Mouse (Mus musculus): Measurements from ENCODE around the gene Atad2b. TPM values are rescaled to one million over a fixed set of nuclear protein-coding genes. Genes with fewer than 3 reads are reported as not detected.

The Atad2b gene
- polyA plus RNA-seq, 1 experiment from 2014 or later, result 19.6 TPM

DNA sequence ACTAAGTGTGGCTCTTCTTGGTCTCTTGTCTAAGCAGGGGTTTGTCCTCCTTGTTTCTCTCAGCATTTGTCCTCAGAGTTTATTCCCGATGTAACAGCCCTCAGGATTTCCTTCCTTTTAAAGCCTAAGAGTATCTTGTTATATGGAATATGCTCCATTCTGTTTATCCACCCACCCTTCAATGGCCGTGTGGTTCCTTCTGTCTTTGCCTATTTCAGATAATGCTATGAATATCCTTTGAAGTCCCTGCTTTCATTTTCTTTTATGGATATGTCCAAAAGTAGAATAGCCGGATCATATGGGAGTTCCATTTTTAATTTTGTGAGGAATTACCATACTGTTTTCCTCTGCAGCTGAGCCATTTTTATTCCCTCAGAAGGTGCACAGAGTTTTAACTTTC is 153.0 kb downstream of the Atad2b start:
- Histone ChIP-seq H3K9me3 (ENCODE audit: control insufficient read depth, low read length) (no peaks in the 10 kb centered on the region), H3K27ac (replicated peaks; ENCODE audit: low read depth, low read length) (no peak overlapping the region), H3K4me2 (ENCODE audit: low read depth, severe bottlenecking) (no peak overlapping the region), H3K4me1 (ENCODE audit: control insufficient read depth, insufficient read depth, low read length) (no peaks in the 10 kb centered on the region), H3K4me3 (ENCODE audit: low read depth, low read length) (no peak overlapping the region), H3K9ac (ENCODE audit: low read length) (no peak overlapping the region), H3K36me3 (ENCODE audit: control insufficient read depth, insufficient read depth, low read length) (no peaks in the 10 kb centered on the region), H3K27me3 (ENCODE audit: control insufficient read depth, insufficient read depth, low read length) (no peaks in the 10 kb centered on the region)
- 86% methylated on average over 3 of the region's 3 CpGs for WGBS
- DNase-seq (ENCODE audit: low spot score) (no peak), ATAC-seq (ENCODE audit: insufficient number of reproducible peaks, low FRiP score, low TSS enrichment, low read depth) (no peak)

DNA sequence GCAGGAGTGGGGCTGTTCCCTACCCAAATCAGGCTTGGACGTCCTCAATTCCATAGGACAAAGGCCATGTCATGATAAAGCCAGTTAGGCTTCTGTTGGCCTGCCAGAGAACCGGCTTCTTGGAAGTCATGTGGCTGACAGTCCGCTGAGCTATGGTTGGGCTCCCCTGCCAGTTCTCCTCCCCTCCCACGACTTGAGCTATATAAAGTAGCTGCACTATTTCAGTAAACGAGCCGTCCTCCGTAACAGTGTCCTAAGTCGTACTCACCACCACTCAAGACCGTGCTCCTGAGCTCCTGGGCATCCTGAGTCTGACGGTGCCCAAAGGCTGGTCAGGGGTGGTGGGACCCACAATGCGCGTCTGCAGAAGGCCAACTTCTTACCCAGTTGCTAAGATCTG is 156.0 kb downstream of the Atad2b start:
- H3K4me1 ChIP-seq (ENCODE audit: control insufficient read depth, insufficient read depth, low read length), result no peaks in the 10 kb centered on the region
- WGBS, result 88% methylated on average over 12 of the region's 12 CpGs
- ATAC-seq (ENCODE audit: insufficient number of reproducible peaks, low FRiP score, low TSS enrichment, low read depth) (no peak), DNase-seq (ENCODE audit: low spot score) (no peak)
- H3K27me3 ChIP-seq (ENCODE audit: control insufficient read depth, insufficient read depth, low read length), result no peaks in the 10 kb centered on the region
- H3K9me3 ChIP-seq (ENCODE audit: control insufficient read depth, low read length), result no peaks in the 10 kb centered on the region
- H3K27ac ChIP-seq (replicated peaks; ENCODE audit: low read depth, low read length), result no peak overlapping the region
- no peak overlapping the region for H3K9ac ChIP-seq (ENCODE audit: low read length)
- H3K36me3 ChIP-seq (ENCODE audit: control insufficient read depth, insufficient read depth, low read length), result no peaks in the 10 kb centered on the region
- no peak overlapping the region for H3K4me3 ChIP-seq (ENCODE audit: low read depth, low read length)
- no peak overlapping the region for H3K4me2 ChIP-seq (ENCODE audit: low read depth, severe bottlenecking)

DNA sequence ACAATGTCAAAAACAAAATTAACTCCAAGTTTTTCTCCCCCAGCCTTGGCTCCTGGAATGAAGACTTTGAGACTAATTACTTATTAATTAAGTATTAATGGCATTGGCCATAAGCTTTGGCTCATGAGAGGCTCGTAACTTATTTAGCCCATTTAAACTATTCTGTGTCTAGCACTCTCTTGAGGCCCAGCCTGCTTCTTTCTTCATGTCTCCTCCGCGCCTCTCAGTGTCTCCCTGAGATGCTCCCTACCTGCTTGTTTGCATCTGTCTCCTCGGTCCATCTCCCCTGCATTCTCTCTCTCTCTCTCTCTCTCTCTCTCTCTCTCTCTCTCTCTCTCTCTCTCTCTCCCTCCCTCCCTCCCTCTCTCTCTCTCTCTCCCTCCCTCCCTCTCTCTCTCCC is 164.3 kb downstream of the Atad2b start:
- Histone ChIP-seq H3K27me3 (ENCODE audit: control insufficient read depth, insufficient read depth, low read length) (no peaks in the 10 kb centered on the region), H3K4me1 (ENCODE audit: control insufficient read depth, insufficient read depth, low read length) (no peaks in the 10 kb centered on the region), H3K4me2 (ENCODE audit: low read depth, severe bottlenecking) (no peak overlapping the region), H3K27ac (replicated peaks; ENCODE audit: low read depth, low read length) (no peak overlapping the region), H3K4me3 (ENCODE audit: low read depth, low read length) (no peak overlapping the region), H3K36me3 (ENCODE audit: control insufficient read depth, insufficient read depth, low read length) (no peaks in the 10 kb centered on the region), H3K9ac (ENCODE audit: low read length) (no peak overlapping the region), H3K9me3 (ENCODE audit: control insufficient read depth, low read length) (no peaks in the 10 kb centered on the region)
- DNase-seq (ENCODE audit: low spot score), result no peak
- WGBS, result 96% methylated on average over 4 of the region's 4 CpGs
- ATAC-seq (ENCODE audit: insufficient number of reproducible peaks, low FRiP score, low TSS enrichment, low read depth), result no peak

DNA sequence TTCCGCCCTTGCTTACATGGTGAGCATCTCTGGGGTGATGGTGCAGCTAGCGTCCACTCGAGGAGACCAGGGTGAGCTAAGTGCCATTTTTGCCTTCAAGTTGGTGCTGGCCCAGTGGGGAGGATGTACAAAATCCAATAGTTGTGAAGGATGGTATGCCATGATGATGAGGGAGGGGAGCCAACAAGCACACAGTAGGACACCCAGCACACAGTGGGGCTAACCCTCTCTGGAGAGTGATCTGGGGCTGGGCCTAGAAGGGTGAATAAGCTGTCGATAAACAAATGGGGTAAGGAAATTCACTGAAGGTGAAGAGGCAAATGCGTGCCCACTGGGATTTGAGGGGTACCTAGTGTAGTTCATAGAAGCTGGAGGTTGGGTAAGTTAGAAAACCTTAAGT is 167.6 kb downstream of the Atad2b start:
- WGBS, result 91% methylated on average over 5 of the region's 5 CpGs
- no peak overlapping the region for H3K4me3 ChIP-seq (ENCODE audit: low read depth, low read length)
- H3K4me2 ChIP-seq (ENCODE audit: low read depth, severe bottlenecking), result no peak overlapping the region
- no peak for DNase-seq (ENCODE audit: low spot score)
- no peak for ATAC-seq (ENCODE audit: insufficient number of reproducible peaks, low FRiP score, low TSS enrichment, low read depth)
- no peaks in the 10 kb centered on the region for H3K9me3 ChIP-seq (ENCODE audit: control insufficient read depth, low read length)
- no peaks in the 10 kb centered on the region; the same call in 1 of the 2 replicates for H3K36me3 ChIP-seq (ENCODE audit: control insufficient read depth, insufficient read depth, low read length)
- no peak overlapping the region for H3K9ac ChIP-seq (ENCODE audit: low read length)
- no peaks in the 10 kb centered on the region for H3K4me1 ChIP-seq (ENCODE audit: control insufficient read depth, insufficient read depth, low read length)
- no peaks in the 10 kb centered on the region for H3K27me3 ChIP-seq (ENCODE audit: control insufficient read depth, insufficient read depth, low read length)
- no peak overlapping the region for H3K27ac ChIP-seq (replicated peaks; ENCODE audit: low read depth, low read length)

DNA sequence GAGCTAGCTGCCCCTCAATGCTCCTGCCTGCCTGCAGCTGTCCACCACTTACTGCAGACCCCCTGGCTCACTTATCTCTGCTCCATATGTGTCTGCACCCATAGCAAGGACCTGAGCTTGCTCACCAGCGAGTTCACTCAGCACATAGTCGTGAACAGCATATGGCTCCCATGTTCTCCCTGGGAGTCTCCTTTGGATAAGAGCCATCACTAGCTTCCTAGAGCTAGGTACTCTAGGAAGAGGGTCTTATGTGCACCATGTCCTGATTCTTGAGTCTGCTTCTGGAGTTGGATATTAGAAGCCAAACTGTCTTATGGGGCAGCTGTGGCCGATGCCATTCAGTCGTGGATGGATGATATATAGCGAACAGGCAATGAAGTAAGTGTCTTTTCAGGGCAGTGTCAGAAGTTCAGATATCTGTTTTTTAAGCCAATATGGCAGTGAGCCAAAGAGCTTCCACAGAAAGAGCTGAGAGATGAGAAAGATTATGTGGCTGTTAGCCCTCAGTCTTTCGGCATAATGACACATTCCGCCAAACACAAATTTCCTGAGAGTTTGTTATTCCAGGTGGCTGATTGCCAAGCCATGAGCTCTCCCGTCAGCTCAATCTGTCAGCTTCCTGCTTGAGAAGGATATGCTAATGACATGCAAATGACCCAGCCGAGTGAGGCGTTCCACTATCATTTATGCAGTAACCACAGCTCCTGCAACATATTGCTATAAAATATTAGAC is 170.8 kb downstream of the Atad2b start:
- WGBS, result 71% methylated on average over 10 of the region's 10 CpGs
- no peaks in the 10 kb centered on the region for H3K9me3 ChIP-seq (ENCODE audit: control insufficient read depth, low read length)
- no peak overlapping the region for H3K4me2 ChIP-seq (ENCODE audit: low read depth, severe bottlenecking)
- ATAC-seq (ENCODE audit: insufficient number of reproducible peaks, low FRiP score, low TSS enrichment, low read depth) (no peak), DNase-seq (ENCODE audit: low spot score) (no peak)
- H3K36me3 ChIP-seq (ENCODE audit: control insufficient read depth, insufficient read depth, low read length), result no peaks in the 10 kb centered on the region; the same call in 1 of the 2 replicates
- H3K27me3 ChIP-seq (ENCODE audit: control insufficient read depth, insufficient read depth, low read length), result no peaks in the 10 kb centered on the region
- no peak overlapping the region for H3K9ac ChIP-seq (ENCODE audit: low read length)
- no peak overlapping the region for H3K27ac ChIP-seq (replicated peaks; ENCODE audit: low read depth, low read length)
- H3K4me3 ChIP-seq (ENCODE audit: low read depth, low read length), result no peak overlapping the region
- H3K4me1 ChIP-seq (ENCODE audit: control insufficient read depth, insufficient read depth, low read length), result no peaks in the 10 kb centered on the region

DNA sequence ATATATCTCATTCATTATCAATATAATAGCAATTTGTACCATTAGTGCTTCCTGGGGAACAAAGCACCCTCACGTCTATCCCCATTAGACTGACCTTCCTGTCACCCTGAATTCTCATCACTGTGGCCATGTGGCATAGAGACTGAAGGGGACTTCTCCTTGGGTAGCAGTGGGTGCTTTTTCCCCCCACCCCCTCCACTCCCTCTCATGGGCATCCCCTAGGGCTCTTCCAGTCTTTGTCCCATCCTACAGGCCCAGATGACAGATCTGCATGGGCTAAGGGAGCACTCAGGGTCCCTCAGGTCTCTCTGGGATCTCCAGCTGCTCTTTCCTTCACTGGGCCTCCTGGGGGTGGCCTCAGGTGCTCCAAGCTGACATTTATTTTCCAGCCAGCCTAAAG is 171.5 kb downstream of the Atad2b start:
- Histone ChIP-seq H3K36me3 (ENCODE audit: control insufficient read depth, insufficient read depth, low read length) (no peaks in the 10 kb centered on the region; the same call in 1 of the 2 replicates), H3K4me2 (ENCODE audit: low read depth, severe bottlenecking) (no peak overlapping the region), H3K27me3 (ENCODE audit: control insufficient read depth, insufficient read depth, low read length) (no peaks in the 10 kb centered on the region), H3K4me1 (ENCODE audit: control insufficient read depth, insufficient read depth, low read length) (no peaks in the 10 kb centered on the region), H3K9ac (ENCODE audit: low read length) (no peak overlapping the region), H3K9me3 (ENCODE audit: control insufficient read depth, low read length) (no peaks in the 10 kb centered on the region), H3K27ac (replicated peaks; ENCODE audit: low read depth, low read length) (no peak overlapping the region), H3K4me3 (ENCODE audit: low read depth, low read length) (no peak overlapping the region)
- DNase-seq (ENCODE audit: low spot score) (no peak), ATAC-seq (ENCODE audit: insufficient number of reproducible peaks, low FRiP score, low TSS enrichment, low read depth) (no peak)
- 55% methylated on average over 1 of the region's 1 CpGs for WGBS

Other genes starting within 250 kb of the Atad2b start
- 0.28 and 0.30 TPM in 2 replicates for gene Fam228a, start 178.9 kb upstream of the Atad2b start, polyA plus RNA-seq (2014; fragmentation: Nextera tagmentation; extraction: Ambion mirVana)
- gene Pfn4, start 148.3 kb upstream of the Atad2b start, polyA plus RNA-seq (2014; fragmentation: Nextera tagmentation; extraction: Ambion mirVana), result 2.4 TPM in 2 replicates
- 3.7 and 4.3 TPM in 2 replicates for gene Fam228b, start 148.1 kb upstream of the Atad2b start, polyA plus RNA-seq (2014; fragmentation: Nextera tagmentation; extraction: Ambion mirVana)
- gene Sf3b6, start 99.8 kb upstream of the Atad2b start, polyA plus RNA-seq (2014; fragmentation: Nextera tagmentation; extraction: Ambion mirVana), result 318 and 326 TPM in 2 replicates
- 8.6 and 9.0 TPM in 2 replicates for gene Fkbp1b, start 75.8 kb upstream of the Atad2b start, polyA plus RNA-seq (2014; fragmentation: Nextera tagmentation; extraction: Ambion mirVana)
- gene Wdcp, start 74.0 kb upstream of the Atad2b start, polyA plus RNA-seq (2014; fragmentation: Nextera tagmentation; extraction: Ambion mirVana), result 20.0 and 22.6 TPM in 2 replicates
- 3.5 and 4.5 TPM in 2 replicates for gene Mfsd2b, start 43.0 kb upstream of the Atad2b start, polyA plus RNA-seq (2014; fragmentation: Nextera tagmentation; extraction: Ambion mirVana)
- gene Ubxn2a, start 9.6 kb upstream of the Atad2b start, polyA plus RNA-seq (2014; fragmentation: Nextera tagmentation; extraction: Ambion mirVana), result 23.1 and 26.8 TPM in 2 replicates